Mouse (Mus musculus) liver, embryonic 12.5 days (tissue): ENCODE data around the gene Zfp750. TPM values are rescaled to one million over a fixed set of nuclear protein-coding genes. Genes with fewer than 3 reads are reported as not detected.

Source experiments
- ATAC-seq: fragments of 200-750 bp; cut with Nextera tagmentation; 2 replicates; pipeline ENCODE4 v1.8.0; 2017; ENCODE audit warnings: moderate number of reproducible peaks, mild to moderate bottlenecking, moderate library complexity
- H3K27ac ChIP-seq: fragments of 300-500 bp; sonication (generic); 2 replicates; pipeline ENCODE4 v1.5.1; 2016; ENCODE audit warnings: mild to moderate bottlenecking
- H3K27me3 ChIP-seq: fragments of 300-500 bp; sonication (generic); replicated peaks from 2 replicates; pipeline ENCODE4 v1.6.1; 2016; ENCODE audit warnings: mild to moderate bottlenecking, moderate library complexity
- H3K36me3 ChIP-seq: fragments of 300-500 bp; sonication (generic); 2 replicates; pipeline ENCODE4 v1.6.1; 2016; ENCODE audit warnings: mild to moderate bottlenecking, moderate library complexity
- H3K4me1 ChIP-seq: fragments of 300-500 bp; sonication (generic); 2 replicates; pipeline ENCODE4 v1.6.1; 2016
- H3K4me2 ChIP-seq: fragments of 300-500 bp; sonication (generic); 2 replicates; pipeline ENCODE4 v1.6.1; 2016; ENCODE audit warnings: mild to moderate bottlenecking, moderate library complexity
- H3K4me3 ChIP-seq: fragments of 300-500 bp; sonication (generic); 2 replicates; pipeline ENCODE4 v1.5.1; 2016; ENCODE audit warnings: mild to moderate bottlenecking, moderate library complexity
- H3K9ac ChIP-seq: fragments of 300-500 bp; sonication (generic); 2 replicates; pipeline ENCODE4 v1.6.1; 2016; ENCODE audit warnings: mild to moderate bottlenecking, moderate library complexity
- H3K9me3 ChIP-seq: fragments of 300-500 bp; sonication (generic); replicated peaks from 2 replicates; pipeline ENCODE4 v1.6.1; 2016; ENCODE audit warnings: mild to moderate bottlenecking, moderate library complexity
- WGBS: fragments of 180-500 bp; shearing (Covaris S2); methylation state at CpG from one replicate; pipeline ENCODE4 v1.1.7; 2016; ENCODE audit not compliant: insufficient replicate concordance; 5-methylcytosine and 5-hydroxymethylcytosine counted together
- polyA plus RNA-seq: library from polyadenylated mRNA; unstranded; fragments of >200 nt; fragmentation: Nextera tagmentation; extraction: Ambion mirVana; gene quantifications from 2 replicates; pipeline ENCODE4 v1.2.1, GENCODE M21; 2016

Gene Zfp750
- polyA plus RNA-seq, 1 experiment from 2014 or later = 0.35 TPM

DNA sequence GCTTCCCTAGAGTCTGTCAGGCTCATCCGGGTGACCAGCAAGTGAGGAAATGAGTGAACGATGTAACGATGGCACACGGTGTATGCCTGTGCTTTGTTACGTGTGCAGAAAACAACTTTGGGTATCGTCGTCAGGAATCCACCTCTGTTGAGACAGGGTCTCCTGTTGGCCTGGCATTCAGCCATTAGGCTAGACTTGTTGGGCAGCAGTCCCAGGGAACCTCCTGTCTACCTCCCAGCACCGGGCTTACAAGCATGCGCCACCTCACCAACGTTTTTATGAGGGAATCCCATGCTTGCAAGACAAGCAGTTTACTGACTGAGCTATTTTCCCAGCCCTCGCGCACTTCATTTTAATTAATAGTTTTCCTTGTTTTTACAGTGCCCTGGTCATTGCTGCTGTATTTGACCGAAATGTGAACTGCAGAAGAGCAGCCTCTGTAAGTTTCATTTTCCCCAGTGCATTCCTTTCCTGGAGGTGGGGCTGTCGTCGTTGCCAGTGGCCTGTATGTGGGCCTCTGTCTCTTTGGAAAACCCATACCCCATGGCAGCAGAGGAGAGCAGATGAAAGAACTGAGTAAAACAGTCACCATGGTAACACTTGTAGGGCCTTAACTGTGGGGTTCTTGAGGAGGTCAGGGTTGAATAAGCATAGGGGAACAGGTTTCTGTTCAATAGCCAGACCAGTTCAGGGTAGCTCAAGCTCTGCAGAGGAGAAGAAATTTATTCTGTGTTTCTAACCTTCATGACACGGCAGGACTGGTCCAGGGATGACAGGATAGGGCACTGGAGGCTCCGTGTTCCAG lies 30.9 kb upstream of the Zfp750 start:
- Histone ChIP-seq H3K27ac (peak overlapping the region; percentile 97), H3K27me3 (no peaks in the 10 kb centered on the region), H3K4me1 (peaks cover 86% of the 10 kb centered on the region), H3K36me3 (peaks cover 19% of the 10 kb centered on the region), H3K9me3 (no peaks in the 10 kb centered on the region), H3K4me3 (no peak overlapping the region), H3K4me2 (peak overlapping the region; percentile 49; the same call in 1 of the 2 replicates), H3K9ac (no peak overlapping the region)
- WGBS = 85% methylated on average over 17 of the region's 17 CpGs
- ATAC-seq = no peak

GRCm38 (mm10) chr11:121548996-121549842 lies 30.1 kb upstream of the Zfp750 start:
- H3K9me3 ChIP-seq = no peaks in the 10 kb centered on the region
- peaks cover 89% of the 10 kb centered on the region for H3K4me1 ChIP-seq
- peak overlapping the region; percentile 67 for H3K9ac ChIP-seq
- peak; percentile 68 for ATAC-seq
- H3K27ac ChIP-seq = peak overlapping the region; percentile 97
- no peak overlapping the region for H3K4me3 ChIP-seq
- peak overlapping the region; percentile 49 for H3K4me2 ChIP-seq
- 51% methylated on average over 12 of the region's 12 CpGs for WGBS
- H3K27me3 ChIP-seq = no peaks in the 10 kb centered on the region
- H3K36me3 ChIP-seq = peaks cover 24% of the 10 kb centered on the region

DNA sequence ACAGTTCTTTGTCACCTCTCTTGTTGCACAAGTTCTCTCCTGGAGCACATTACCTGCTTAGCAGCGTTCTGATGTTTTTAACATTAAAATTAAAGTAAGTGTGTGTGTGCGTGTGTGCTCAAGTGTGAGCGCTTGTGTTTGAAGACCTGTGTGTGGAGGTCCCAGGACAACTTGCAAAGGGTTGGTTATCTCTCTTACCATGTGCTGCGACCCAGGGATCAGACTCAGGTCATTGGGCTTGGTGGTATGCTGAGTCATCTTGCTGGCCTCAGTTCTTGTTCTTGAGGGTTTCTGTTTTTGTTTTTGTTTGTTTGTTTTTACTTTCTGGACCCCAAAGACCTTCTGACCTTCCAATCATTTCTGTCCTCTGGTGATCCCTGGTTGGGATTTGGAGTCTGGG lies 28.8 kb upstream of the Zfp750 start:
- Histone ChIP-seq H3K4me2 (peak overlapping the region; percentile 58), H3K4me3 (0 out of 2 replicates have a peak overlapping the region, but pooled peaks have one; percentile 10), H3K27me3 (no peaks in the 10 kb centered on the region), H3K9ac (peak overlapping the region; percentile 67), H3K4me1 (peaks cover 90% of the 10 kb centered on the region), H3K27ac (peak overlapping the region; percentile 97), H3K9me3 (no peaks in the 10 kb centered on the region), H3K36me3 (peaks cover 32% of the 10 kb centered on the region)
- WGBS = 33% methylated on average over 4 of the region's 4 CpGs
- ATAC-seq = peak; percentile 81

GRCm38 (mm10) chr11:121547234-121547633 lies 28.1 kb upstream of the Zfp750 start:
- 34% methylated on average over 5 of the region's 5 CpGs for WGBS
- ATAC-seq = peak; percentile 66
- peak overlapping the region; percentile 97 for H3K27ac ChIP-seq

GRCm38 (mm10) chr11:121545398-121546034 lies 26.4 kb upstream of the Zfp750 start:
- WGBS = 74% methylated on average over 3 of the region's 3 CpGs
- peaks cover 86% of the 10 kb centered on the region for H3K4me1 ChIP-seq
- peak overlapping the region; percentile 97 for H3K27ac ChIP-seq
- H3K4me3 ChIP-seq = no peak overlapping the region
- H3K9ac ChIP-seq = 0 out of 2 replicates have a peak overlapping the region, but pooled peaks have one; percentile 12
- H3K36me3 ChIP-seq = peaks cover 41% of the 10 kb centered on the region
- no peaks in the 10 kb centered on the region for H3K27me3 ChIP-seq
- ATAC-seq = no peak
- H3K4me2 ChIP-seq = no peak overlapping the region
- H3K9me3 ChIP-seq = no peaks in the 10 kb centered on the region

More at GRCm38 (mm10) chr11:121547234-121547633, 28.1 kb upstream of the Zfp750 start:
- Histone ChIP-seq H3K27me3 (no peaks in the 10 kb centered on the region), H3K36me3 (peaks cover 38% of the 10 kb centered on the region), H3K9me3 (no peaks in the 10 kb centered on the region), H3K4me2 (peak overlapping the region; percentile 58), H3K4me3 (no peak overlapping the region), H3K4me1 (peaks cover 93% of the 10 kb centered on the region), H3K9ac (peak overlapping the region; percentile 67)

DNA sequence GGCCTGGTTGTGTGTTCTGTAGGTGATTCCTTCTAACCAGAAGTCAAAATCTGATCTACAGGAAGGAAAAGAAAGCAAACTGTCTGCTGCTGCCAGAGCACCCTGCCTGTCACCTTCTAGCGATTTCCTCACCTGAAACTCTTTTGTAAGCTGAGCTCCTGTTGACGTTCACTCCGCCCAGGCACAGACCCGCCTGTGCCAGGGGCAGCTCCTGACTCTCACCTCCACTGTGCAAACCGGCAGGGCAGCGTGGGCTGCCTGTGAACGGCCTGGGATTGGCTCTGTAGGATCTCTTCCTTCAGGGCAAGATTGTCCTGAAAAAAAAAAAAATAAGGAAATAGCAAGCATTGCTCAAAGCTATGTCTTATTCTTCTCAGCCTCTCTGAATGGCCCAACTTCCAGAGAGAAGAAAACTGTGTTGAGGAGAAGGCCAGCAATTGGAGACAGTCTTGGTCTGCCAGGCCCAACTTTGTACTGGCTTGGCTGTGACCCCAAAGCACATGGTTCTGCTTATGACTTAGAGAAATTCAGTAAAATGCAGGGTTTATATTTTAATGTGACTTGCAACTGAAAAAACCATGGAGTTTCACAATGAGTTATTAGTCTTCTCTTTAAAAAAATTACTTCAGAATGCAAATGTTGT lies 25.7 kb upstream of the Zfp750 start:
- Histone ChIP-seq H3K27ac (peak overlapping the region; percentile 97), H3K4me1 (peaks cover 80% of the 10 kb centered on the region), H3K9ac (0 out of 2 replicates have a peak overlapping the region, but pooled peaks have one; percentile 61), H3K4me3 (no peak overlapping the region), H3K36me3 (peaks cover 39% of the 10 kb centered on the region), H3K4me2 (no peak overlapping the region), H3K9me3 (no peaks in the 10 kb centered on the region), H3K27me3 (no peaks in the 10 kb centered on the region)
- whole genome bisulfite sequencing = 70% methylated on average over 7 of the region's 7 CpGs
- no peak for ATAC-seq

- Histone ChIP-seq H3K9me3 (no peaks in the 10 kb centered on the region), H3K27me3 (no peaks in the 10 kb centered on the region), H3K27ac (peak overlapping the region; percentile 97), H3K4me2 (peak overlapping the region; percentile 53), H3K4me3 (peak overlapping the region; percentile 15; the same call in 1 of the 2 replicates), H3K36me3 (peaks cover 39% of the 10 kb centered on the region), H3K4me1 (peaks cover 71% of the 10 kb centered on the region), H3K9ac (peak overlapping the region; percentile 61)
- no peak for ATAC-seq
- whole genome bisulfite sequencing = 82% methylated on average over 9 of the region's 9 CpGs
Observed at GRCm38 (mm10) chr11:121543922-121544321, 24.8 kb upstream of the Zfp750 start.

GRCm38 (mm10) chr11:121543287-121543856 lies 24.2 kb upstream of the Zfp750 start:
- Histone ChIP-seq H3K9me3 (no peaks in the 10 kb centered on the region), H3K27me3 (no peaks in the 10 kb centered on the region), H3K36me3 (peaks cover 39% of the 10 kb centered on the region), H3K4me1 (peaks cover 65% of the 10 kb centered on the region), H3K27ac (peak overlapping the region; percentile 97), H3K9ac (peak overlapping the region; percentile 64), H3K4me3 (peak overlapping the region; percentile 15; the same call in 1 of the 2 replicates), H3K4me2 (peak overlapping the region; percentile 53)
- ATAC-seq = peak; percentile 88
- whole genome bisulfite sequencing = 39% methylated on average over 5 of the region's 5 CpGs

DNA sequence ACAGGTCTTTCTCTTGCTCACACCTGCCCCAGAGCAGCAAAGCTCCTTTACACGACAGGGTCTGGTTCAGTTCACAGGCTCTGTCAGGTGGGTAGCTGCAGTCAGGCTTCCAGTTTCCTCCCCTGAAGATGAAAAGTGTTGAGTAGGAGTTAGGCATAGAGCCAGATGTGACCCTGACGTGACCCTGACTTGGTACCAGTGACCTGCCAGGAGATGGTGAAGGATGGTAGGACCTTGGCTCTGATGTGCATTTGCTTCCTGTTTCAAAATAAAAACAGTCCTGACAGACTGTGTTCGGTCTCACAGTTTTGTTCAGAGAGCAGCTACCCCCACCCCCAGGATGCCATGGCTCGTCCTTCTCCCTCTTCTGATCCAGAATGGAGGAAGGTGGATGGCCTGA lies 23.3 kb upstream of the Zfp750 start:
- peak overlapping the region; percentile 97 for H3K27ac ChIP-seq
- H3K9me3 ChIP-seq = no peaks in the 10 kb centered on the region
- peaks cover 39% of the 10 kb centered on the region for H3K36me3 ChIP-seq
- no peak overlapping the region for H3K4me3 ChIP-seq
- no peak overlapping the region for H3K4me2 ChIP-seq
- H3K27me3 ChIP-seq = no peaks in the 10 kb centered on the region
- H3K4me1 ChIP-seq = peaks cover 56% of the 10 kb centered on the region
- 0 out of 2 replicates have a peak overlapping the region, but pooled peaks have one; percentile 64 for H3K9ac ChIP-seq
- ATAC-seq = no peak
- 85% methylated on average over 4 of the region's 4 CpGs for WGBS

DNA sequence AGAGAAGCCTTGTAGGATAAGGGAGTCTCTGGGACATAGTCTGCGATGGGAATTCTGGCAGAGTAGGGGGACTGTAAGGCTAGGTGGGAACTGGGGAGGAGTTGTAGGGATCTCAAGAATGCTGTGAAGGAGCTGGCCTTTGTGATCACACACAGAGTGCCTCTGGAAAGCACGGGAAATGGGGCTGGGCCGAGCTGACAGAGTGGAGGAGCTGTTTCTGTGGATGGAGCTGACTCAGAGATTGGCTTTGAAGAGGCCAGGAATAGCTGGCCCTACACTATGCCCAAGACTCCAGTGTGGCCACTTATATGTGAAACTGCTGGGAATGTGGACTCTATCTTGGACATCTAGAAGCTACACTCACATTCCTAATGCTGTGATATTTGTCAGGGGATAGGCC lies 17.4 kb upstream of the Zfp750 start:
- no peaks in the 10 kb centered on the region for H3K9me3 ChIP-seq
- H3K36me3 ChIP-seq = peaks cover 6% of the 10 kb centered on the region
- H3K4me1 ChIP-seq = peaks cover 9% of the 10 kb centered on the region
- WGBS = 49% methylated on average over 3 of the region's 3 CpGs
- H3K27ac ChIP-seq = peak overlapping the region; percentile 22; the same call in 1 of the 2 replicates
- H3K9ac ChIP-seq = no peak overlapping the region
- ATAC-seq = no peak
- no peak overlapping the region for H3K4me3 ChIP-seq
- H3K4me2 ChIP-seq = no peak overlapping the region
- no peaks in the 10 kb centered on the region for H3K27me3 ChIP-seq

GRCm38 (mm10) chr11:121529747-121530146 lies 10.6 kb upstream of the Zfp750 start:
- Histone ChIP-seq H3K4me1 (peaks cover 18% of the 10 kb centered on the region), H3K36me3 (no peaks in the 10 kb centered on the region), H3K27ac (no peak overlapping the region), H3K9ac (no peak overlapping the region), H3K27me3 (no peaks in the 10 kb centered on the region), H3K4me3 (no peak overlapping the region), H3K9me3 (no peaks in the 10 kb centered on the region), H3K4me2 (no peak overlapping the region)
- WGBS = 49% methylated on average over 3 of the region's 3 CpGs
- peak; percentile 53; the same call in 1 of the 2 replicates for ATAC-seq
